Mouse (Mus musculus) yolk sac, embryonic 10.5 days (tissue): Measurements from ENCODE around the gene Vps4a.
A peak's percentile ranks its signal among the peaks of the same experiment; 100 is the strongest.

Experiments
- DNase-seq: peaks from one replicate; pipeline ENCODE4 v3.0.0-alpha.2; 2017; ENCODE audit warnings: low spot score

Vps4a gene

GRCm38 (mm10) chr8:107049480-107049879 is 18.5 kb downstream of the Vps4a start:
- no peak for DNase-seq

GRCm38 (mm10) chr8:107052046-107052445 is 21.0 kb downstream of the Vps4a start:
- DNase-seq, result no peak

GRCm38 (mm10) chr8:107056076-107056972 is 25.3 kb downstream of the Vps4a start, which contains the start of the genes Cog8 and Nip7:
TSS of gene Cog8 (minus strand) at chr8:107056689.
TSS of gene Nip7 (plus strand) at chr8:107056877.
- peak; percentile 97 for DNase-seq

GRCm38 (mm10) chr8:107056973-107057369 is 25.9 kb downstream of the Vps4a start:
- DNase-seq, result no peak

- no peak for DNase-seq
Observed at GRCm38 (mm10) chr8:107062613-107063012, 31.6 kb downstream of the Vps4a start.

GRCm38 (mm10) chr8:107065511-107066496 is 34.8 kb downstream of the Vps4a start, which contains the start of gene Tmed6:
TSS of gene Tmed6 (minus strand) at chr8:107065644.
- peak; percentile 32 for DNase-seq

- DNase-seq, result no peak
Observed at GRCm38 (mm10) chr8:107073706-107074105, 42.7 kb downstream of the Vps4a start.

GRCm38 (mm10) chr8:107074128-107074527 is 43.1 kb downstream of the Vps4a start:
- DNase-seq, result no peak

- DNase-seq, result no peak
Observed at GRCm38 (mm10) chr8:107076239-107076888, 45.3 kb downstream of the Vps4a start.

- no peak for DNase-seq
Observed at GRCm38 (mm10) chr8:107085358-107085757, 54.3 kb downstream of the Vps4a start.

GRCm38 (mm10) chr8:107086018-107086417 is 55.0 kb downstream of the Vps4a start:
- DNase-seq, result no peak

- DNase-seq, result no peak
Observed at GRCm38 (mm10) chr8:107088526-107089063, 57.6 kb downstream of the Vps4a start.

- no peak for DNase-seq
Observed at GRCm38 (mm10) chr8:107090531-107090930, 59.5 kb downstream of the Vps4a start.
